Mouse (Mus musculus): Measurements from ENCODE around the gene Insm1. TPM values are rescaled to one million over a fixed set of nuclear protein-coding genes. Genes with fewer than 3 reads are reported as not detected.

The Insm1 gene
- polyA plus RNA-seq, 1 experiment from 2014 or later, result 1.7 TPM

GRCm38 (mm10) chr2:146226484-146226883 lies 4.8 kb downstream of the Insm1 start:
- no peak for ATAC-seq (ENCODE audit: insufficient number of reproducible peaks, low FRiP score, low TSS enrichment, low read depth)
- no peaks in the 10 kb centered on the region for H3K9me3 ChIP-seq (replicated peaks)
- H3K27me3 ChIP-seq, result peaks cover 75% of the 10 kb centered on the region
- 5% methylated on average over 9 of the region's 9 CpGs for WGBS
- peaks cover 22% of the 10 kb centered on the region for H3K4me1 ChIP-seq
- H3K36me3 ChIP-seq, result no peaks in the 10 kb centered on the region
- no peak overlapping the region for H3K4me3 ChIP-seq (replicated peaks)
- no peak overlapping the region for H3K4me2 ChIP-seq (replicated peaks)
- no peak overlapping the region for H3K9ac ChIP-seq
- H3K27ac ChIP-seq (replicated peaks), result no peak overlapping the region

GRCm38 (mm10) chr2:146227646-146228045 lies 5.9 kb downstream of the Insm1 start:
- 55% methylated on average over 3 of the region's 3 CpGs for WGBS
- Histone ChIP-seq H3K9me3 (replicated peaks) (no peaks in the 10 kb centered on the region), H3K4me2 (replicated peaks) (no peak overlapping the region), H3K9ac (no peak overlapping the region), H3K27me3 (peaks cover 64% of the 10 kb centered on the region), H3K27ac (replicated peaks) (no peak overlapping the region), H3K36me3 (no peaks in the 10 kb centered on the region), H3K4me1 (peaks cover 10% of the 10 kb centered on the region), H3K4me3 (replicated peaks) (no peak overlapping the region)
- no peak for ATAC-seq (ENCODE audit: insufficient number of reproducible peaks, low FRiP score, low TSS enrichment, low read depth)

GRCm38 (mm10) chr2:146228435-146228834 lies 6.7 kb downstream of the Insm1 start:
- H3K4me2 ChIP-seq (replicated peaks), result no peak overlapping the region
- ATAC-seq (ENCODE audit: insufficient number of reproducible peaks, low FRiP score, low TSS enrichment, low read depth), result no peak
- no peaks in the 10 kb centered on the region for H3K36me3 ChIP-seq
- peaks cover 2% of the 10 kb centered on the region for H3K4me1 ChIP-seq
- H3K9ac ChIP-seq, result no peak overlapping the region
- H3K4me3 ChIP-seq (replicated peaks), result no peak overlapping the region
- 51% methylated on average over 2 of the region's 2 CpGs for whole genome bisulfite sequencing
- H3K27ac ChIP-seq (replicated peaks), result no peak overlapping the region
- peaks cover 56% of the 10 kb centered on the region for H3K27me3 ChIP-seq
- H3K9me3 ChIP-seq (replicated peaks), result no peaks in the 10 kb centered on the region

GRCm38 (mm10) chr2:146231485-146231884 lies 9.8 kb downstream of the Insm1 start:
- ATAC-seq (ENCODE audit: insufficient number of reproducible peaks, low FRiP score, low TSS enrichment, low read depth), result no peak
- WGBS, result 57% methylated on average over 2 of the region's 2 CpGs

GRCm38 (mm10) chr2:146239196-146239747 lies 17.6 kb downstream of the Insm1 start:
- no peaks in the 10 kb centered on the region for H3K36me3 ChIP-seq
- H3K4me1 ChIP-seq, result no peaks in the 10 kb centered on the region
- H3K27ac ChIP-seq (replicated peaks), result no peak overlapping the region
- no peaks in the 10 kb centered on the region for H3K27me3 ChIP-seq
- WGBS, result 87% methylated on average over 4 of the region's 4 CpGs
- H3K9me3 ChIP-seq (replicated peaks), result no peaks in the 10 kb centered on the region
- H3K4me2 ChIP-seq (replicated peaks), result no peak overlapping the region
- no peak overlapping the region for H3K9ac ChIP-seq
- no peak for ATAC-seq (ENCODE audit: insufficient number of reproducible peaks, low FRiP score, low TSS enrichment, low read depth)
- no peak overlapping the region for H3K4me3 ChIP-seq (replicated peaks)

More at GRCm38 (mm10) chr2:146231485-146231884, 9.8 kb downstream of the Insm1 start:
- no peak overlapping the region for H3K4me2 ChIP-seq (replicated peaks)
- H3K9ac ChIP-seq, result no peak overlapping the region
- no peak overlapping the region for H3K4me3 ChIP-seq (replicated peaks)
- H3K9me3 ChIP-seq (replicated peaks), result no peaks in the 10 kb centered on the region
- H3K27ac ChIP-seq (replicated peaks), result no peak overlapping the region
- H3K36me3 ChIP-seq, result no peaks in the 10 kb centered on the region
- H3K27me3 ChIP-seq, result peaks cover 27% of the 10 kb centered on the region
- H3K4me1 ChIP-seq, result no peaks in the 10 kb centered on the region

- no peak overlapping the region for H3K9ac ChIP-seq
- H3K27ac ChIP-seq (replicated peaks), result no peak overlapping the region
- no peak overlapping the region for H3K4me2 ChIP-seq (replicated peaks)
- H3K27me3 ChIP-seq, result no peaks in the 10 kb centered on the region
- ATAC-seq (ENCODE audit: insufficient number of reproducible peaks, low FRiP score, low TSS enrichment, low read depth), result no peak
- no peaks in the 10 kb centered on the region for H3K36me3 ChIP-seq
- H3K4me1 ChIP-seq, result 0 out of 2 replicates have a peak, but pooled peaks cover 5% of the 10 kb centered on the region
- H3K4me3 ChIP-seq (replicated peaks), result no peak overlapping the region
- no peaks in the 10 kb centered on the region for H3K9me3 ChIP-seq (replicated peaks)
- WGBS, result 96% methylated on average over 2 of the region's 2 CpGs
Measured at GRCm38 (mm10) chr2:146244049-146244448, 22.3 kb downstream of the Insm1 start.

GRCm38 (mm10) chr2:146245401-146245800 lies 23.7 kb downstream of the Insm1 start:
- 0 out of 2 replicates have a peak, but pooled peaks have one; percentile 35 for ATAC-seq (ENCODE audit: insufficient number of reproducible peaks, low FRiP score, low TSS enrichment, low read depth)
- Histone ChIP-seq H3K27ac (replicated peaks) (no peak overlapping the region), H3K4me3 (replicated peaks) (no peak overlapping the region), H3K4me2 (replicated peaks) (no peak overlapping the region), H3K9ac (no peak overlapping the region), H3K4me1 (0 out of 2 replicates have a peak, but pooled peaks cover 5% of the 10 kb centered on the region), H3K36me3 (no peaks in the 10 kb centered on the region), H3K27me3 (no peaks in the 10 kb centered on the region), H3K9me3 (replicated peaks) (no peaks in the 10 kb centered on the region)
- WGBS, result 40% methylated on average over 7 of the region's 7 CpGs

GRCm38 (mm10) chr2:146246409-146247075 lies 24.8 kb downstream of the Insm1 start:
- H3K36me3 ChIP-seq, result no peaks in the 10 kb centered on the region
- ATAC-seq (ENCODE audit: insufficient number of reproducible peaks, low FRiP score, low TSS enrichment, low read depth), result no peak
- WGBS, result 69% methylated on average over 4 of the region's 4 CpGs
- no peak overlapping the region for H3K4me3 ChIP-seq (replicated peaks)
- 0 out of 2 replicates have a peak, but pooled peaks cover 5% of the 10 kb centered on the region for H3K4me1 ChIP-seq
- H3K9ac ChIP-seq, result no peak overlapping the region
- H3K4me2 ChIP-seq (replicated peaks), result no peak overlapping the region
- H3K27me3 ChIP-seq, result no peaks in the 10 kb centered on the region
- H3K9me3 ChIP-seq (replicated peaks), result no peaks in the 10 kb centered on the region
- H3K27ac ChIP-seq (replicated peaks), result no peak overlapping the region

GRCm38 (mm10) chr2:146247576-146247975 lies 25.9 kb downstream of the Insm1 start:
- no peak overlapping the region for H3K4me3 ChIP-seq (replicated peaks)
- no peak overlapping the region for H3K4me2 ChIP-seq (replicated peaks)
- 39% methylated on average over 6 of the region's 6 CpGs for WGBS
- H3K9me3 ChIP-seq (replicated peaks), result no peaks in the 10 kb centered on the region
- H3K27me3 ChIP-seq, result no peaks in the 10 kb centered on the region
- no peak overlapping the region for H3K27ac ChIP-seq (replicated peaks)
- 0 out of 2 replicates have a peak, but pooled peaks cover 5% of the 10 kb centered on the region for H3K4me1 ChIP-seq
- ATAC-seq (ENCODE audit: insufficient number of reproducible peaks, low FRiP score, low TSS enrichment, low read depth), result no peak
- no peak overlapping the region for H3K9ac ChIP-seq
- H3K36me3 ChIP-seq, result no peaks in the 10 kb centered on the region

GRCm38 (mm10) chr2:146249033-146249432 lies 27.3 kb downstream of the Insm1 start:
- no peak for ATAC-seq (ENCODE audit: insufficient number of reproducible peaks, low FRiP score, low TSS enrichment, low read depth)
- 76% methylated on average over 7 of the region's 7 CpGs for WGBS
- Histone ChIP-seq H3K4me3 (replicated peaks) (no peak overlapping the region), H3K9ac (no peak overlapping the region), H3K4me2 (replicated peaks) (no peak overlapping the region), H3K4me1 (0 out of 2 replicates have a peak, but pooled peaks cover 5% of the 10 kb centered on the region), H3K9me3 (replicated peaks) (no peaks in the 10 kb centered on the region), H3K27ac (replicated peaks) (no peak overlapping the region), H3K36me3 (no peaks in the 10 kb centered on the region), H3K27me3 (no peaks in the 10 kb centered on the region)

- ATAC-seq (ENCODE audit: insufficient number of reproducible peaks, low FRiP score, low TSS enrichment, low read depth), result no peak
- H3K9ac ChIP-seq, result no peak overlapping the region
- WGBS, result 74% methylated on average over 6 of the region's 6 CpGs
Measured at GRCm38 (mm10) chr2:146250236-146250904, 28.6 kb downstream of the Insm1 start.

More at GRCm38 (mm10) chr2:146250236-146250904, 28.6 kb downstream of the Insm1 start:
- H3K36me3 ChIP-seq, result no peaks in the 10 kb centered on the region
- H3K27ac ChIP-seq (replicated peaks), result no peak overlapping the region
- no peaks in the 10 kb centered on the region for H3K27me3 ChIP-seq
- H3K4me1 ChIP-seq, result 0 out of 2 replicates have a peak, but pooled peaks cover 3% of the 10 kb centered on the region
- no peak overlapping the region for H3K4me2 ChIP-seq (replicated peaks)
- no peaks in the 10 kb centered on the region for H3K9me3 ChIP-seq (replicated peaks)
- no peak overlapping the region for H3K4me3 ChIP-seq (replicated peaks)

Data from embryonic facial prominence, embryonic 15.5 days (tissue).